Mouse (Mus musculus): ENCODE measurements around the gene Hivep2. TPM values are rescaled to one million over a fixed set of nuclear protein-coding genes. Genes with fewer than 3 reads are reported as not detected.

Hivep2 gene
- polyA plus RNA-seq, 1 experiment from 2014 or later = 1.0 TPM

DNA sequence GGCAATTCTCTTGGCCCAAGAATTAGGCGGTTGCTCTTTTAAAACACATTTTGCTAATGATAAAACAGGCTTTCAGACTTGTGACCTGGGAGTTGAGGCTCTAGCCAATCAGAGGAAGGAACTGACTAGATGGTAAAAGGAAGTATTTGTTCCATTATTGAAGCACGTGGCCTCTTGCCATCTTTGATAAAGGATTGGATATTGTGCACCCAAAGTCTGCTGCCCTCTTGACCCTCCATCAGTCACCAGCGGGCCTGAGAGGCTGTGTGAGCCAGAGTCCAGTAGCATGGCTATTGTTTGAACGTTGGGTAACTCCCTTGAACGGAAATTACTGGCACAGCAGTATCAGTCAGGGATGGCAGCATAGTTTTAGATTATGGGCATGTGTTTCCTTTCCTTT is 69.7 kb downstream of the Hivep2 start:
- Histone ChIP-seq H3K4me1 (no peaks in the 10 kb centered on the region), H3K9me3 (no peaks in the 10 kb centered on the region), H3K36me3 (replicated peaks) (no peaks in the 10 kb centered on the region), H3K4me3 (no peak overlapping the region), H3K27me3 (ENCODE audit: poor library complexity, severe bottlenecking) (no peaks in the 10 kb centered on the region), H3K27ac (no peak overlapping the region)
- no peak for DNase-seq (ENCODE audit: extremely low spot score, low spot score)
- 74% methylated on average over 5 of the region's 5 CpGs for WGBS

DNA sequence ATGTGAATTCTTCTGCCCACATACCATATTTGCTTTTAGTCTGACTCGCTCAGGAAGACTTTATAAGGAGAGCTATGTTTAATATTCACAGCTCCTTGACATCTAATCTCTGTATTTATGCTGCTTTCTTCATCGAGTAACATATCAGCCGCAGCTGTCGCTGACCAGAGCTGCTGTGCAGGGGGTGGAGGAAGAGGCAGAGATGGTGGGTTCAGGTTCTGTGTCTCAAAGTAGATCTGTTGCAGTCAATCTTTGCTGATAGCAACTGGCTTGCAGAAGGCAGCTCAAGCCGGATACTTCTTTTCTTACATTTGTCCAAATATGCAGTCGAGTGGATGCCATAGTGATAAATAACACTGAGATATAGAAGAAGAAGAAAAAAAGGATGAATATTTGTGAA is 70.6 kb downstream of the Hivep2 start:
- H3K27ac ChIP-seq = no peak overlapping the region
- 97% methylated on average over 6 of the region's 6 CpGs for WGBS
- no peak for DNase-seq (ENCODE audit: extremely low spot score, low spot score)
- H3K4me3 ChIP-seq = no peak overlapping the region
- H3K27me3 ChIP-seq (ENCODE audit: poor library complexity, severe bottlenecking) = no peaks in the 10 kb centered on the region
- H3K4me1 ChIP-seq = no peaks in the 10 kb centered on the region
- no peaks in the 10 kb centered on the region for H3K36me3 ChIP-seq (replicated peaks)
- no peaks in the 10 kb centered on the region for H3K9me3 ChIP-seq

DNA sequence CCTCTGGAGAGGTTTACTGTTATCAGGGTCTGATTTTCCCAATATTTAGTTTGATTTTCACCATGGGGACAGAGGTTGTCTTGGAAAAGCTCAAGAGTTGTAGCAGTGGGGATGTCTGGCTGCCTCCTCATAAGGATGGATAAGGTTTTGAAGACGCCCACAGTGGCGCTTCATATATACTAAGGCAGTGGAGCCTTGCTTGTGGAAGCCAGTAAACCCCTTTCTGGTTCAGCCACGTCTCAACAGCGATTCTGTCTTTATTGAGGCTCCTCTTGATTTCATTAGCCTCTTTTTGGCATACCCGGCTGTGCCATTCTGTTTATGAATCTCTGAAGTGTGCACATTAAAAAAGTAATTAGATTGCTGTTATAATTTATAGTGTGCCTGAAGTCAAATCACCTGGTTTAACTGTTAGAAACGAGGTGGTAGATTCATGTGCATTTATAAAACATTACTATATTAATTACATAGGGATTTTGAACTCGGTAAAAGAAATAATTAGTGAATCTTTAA is 72.2 kb downstream of the Hivep2 start:
- Histone ChIP-seq H3K27ac (no peak overlapping the region), H3K9me3 (no peaks in the 10 kb centered on the region), H3K36me3 (replicated peaks) (no peaks in the 10 kb centered on the region), H3K4me1 (no peaks in the 10 kb centered on the region), H3K4me3 (no peak overlapping the region), H3K27me3 (ENCODE audit: poor library complexity, severe bottlenecking) (no peaks in the 10 kb centered on the region)
- no peak for DNase-seq (ENCODE audit: extremely low spot score, low spot score)
- WGBS = 90% methylated on average over 7 of the region's 7 CpGs

DNA sequence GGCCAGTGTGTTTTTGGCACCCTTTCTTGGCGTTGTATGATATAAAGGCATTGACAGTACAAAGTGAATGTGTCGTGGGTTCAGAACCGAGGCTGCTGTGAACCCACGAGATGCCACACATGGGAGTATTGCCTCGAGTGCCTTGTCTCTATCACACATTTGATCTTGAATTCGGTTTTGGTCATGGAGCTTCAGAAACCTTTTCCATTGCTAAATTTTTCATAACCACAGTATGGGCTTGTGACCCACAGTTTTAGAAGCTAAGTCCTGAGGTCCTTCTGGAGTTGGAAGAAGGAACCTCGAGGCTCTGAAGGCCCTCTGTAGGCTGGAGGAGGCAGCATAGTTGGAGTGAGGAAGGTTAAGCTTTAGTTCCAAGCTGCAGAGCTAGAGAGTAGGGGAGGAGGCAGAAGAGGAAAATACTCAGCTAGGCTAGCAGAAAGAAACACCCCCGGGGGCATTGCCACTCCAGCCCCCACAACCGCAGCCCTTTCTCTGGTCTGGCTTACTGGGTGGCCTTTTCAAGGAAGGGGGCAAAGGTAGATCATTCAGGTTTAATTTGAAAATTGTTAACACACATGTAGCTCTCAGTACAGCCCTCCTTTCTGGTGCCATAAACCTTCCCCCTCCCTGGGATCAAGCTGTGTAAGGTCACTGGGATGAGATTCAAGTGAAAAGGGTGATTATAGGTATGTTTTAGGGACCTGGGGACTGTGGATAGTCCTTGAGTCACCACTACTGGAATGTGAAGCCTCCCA is 75.0 kb downstream of the Hivep2 start:
- Histone ChIP-seq H3K27me3 (ENCODE audit: poor library complexity, severe bottlenecking) (no peaks in the 10 kb centered on the region), H3K9me3 (no peaks in the 10 kb centered on the region), H3K27ac (no peak overlapping the region), H3K36me3 (replicated peaks) (no peaks in the 10 kb centered on the region), H3K4me1 (peaks cover 10% of the 10 kb centered on the region), H3K4me3 (no peak overlapping the region)
- whole genome bisulfite sequencing = 82% methylated on average over 9 of the region's 9 CpGs
- no peak for DNase-seq (ENCODE audit: extremely low spot score, low spot score)

DNA sequence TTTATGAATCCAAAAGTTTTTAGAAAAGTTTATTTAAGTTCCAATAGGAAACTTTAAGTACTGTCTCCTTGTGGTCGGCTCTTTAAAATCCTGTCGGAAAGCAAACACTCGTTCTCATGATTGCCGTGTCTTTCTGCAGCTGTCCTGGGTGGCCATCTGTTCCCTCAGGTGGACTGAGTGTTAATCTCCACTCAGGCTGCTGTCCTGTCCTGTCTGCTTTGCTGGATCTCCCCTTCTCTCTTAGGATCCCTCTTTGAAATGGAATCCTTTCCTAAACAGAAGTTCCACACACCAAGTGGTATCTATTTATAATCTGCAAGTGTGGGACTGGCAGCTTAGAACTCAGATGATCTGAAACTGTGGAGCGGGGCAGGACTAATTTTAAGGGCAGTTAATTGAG is 75.7 kb downstream of the Hivep2 start:
- Histone ChIP-seq H3K27me3 (ENCODE audit: poor library complexity, severe bottlenecking) (no peaks in the 10 kb centered on the region), H3K4me3 (no peak overlapping the region), H3K4me1 (peaks cover 15% of the 10 kb centered on the region), H3K27ac (no peak overlapping the region), H3K36me3 (replicated peaks) (no peaks in the 10 kb centered on the region), H3K9me3 (no peaks in the 10 kb centered on the region)
- WGBS = 88% methylated on average over 5 of the region's 5 CpGs
- DNase-seq (ENCODE audit: extremely low spot score, low spot score) = no peak

DNA sequence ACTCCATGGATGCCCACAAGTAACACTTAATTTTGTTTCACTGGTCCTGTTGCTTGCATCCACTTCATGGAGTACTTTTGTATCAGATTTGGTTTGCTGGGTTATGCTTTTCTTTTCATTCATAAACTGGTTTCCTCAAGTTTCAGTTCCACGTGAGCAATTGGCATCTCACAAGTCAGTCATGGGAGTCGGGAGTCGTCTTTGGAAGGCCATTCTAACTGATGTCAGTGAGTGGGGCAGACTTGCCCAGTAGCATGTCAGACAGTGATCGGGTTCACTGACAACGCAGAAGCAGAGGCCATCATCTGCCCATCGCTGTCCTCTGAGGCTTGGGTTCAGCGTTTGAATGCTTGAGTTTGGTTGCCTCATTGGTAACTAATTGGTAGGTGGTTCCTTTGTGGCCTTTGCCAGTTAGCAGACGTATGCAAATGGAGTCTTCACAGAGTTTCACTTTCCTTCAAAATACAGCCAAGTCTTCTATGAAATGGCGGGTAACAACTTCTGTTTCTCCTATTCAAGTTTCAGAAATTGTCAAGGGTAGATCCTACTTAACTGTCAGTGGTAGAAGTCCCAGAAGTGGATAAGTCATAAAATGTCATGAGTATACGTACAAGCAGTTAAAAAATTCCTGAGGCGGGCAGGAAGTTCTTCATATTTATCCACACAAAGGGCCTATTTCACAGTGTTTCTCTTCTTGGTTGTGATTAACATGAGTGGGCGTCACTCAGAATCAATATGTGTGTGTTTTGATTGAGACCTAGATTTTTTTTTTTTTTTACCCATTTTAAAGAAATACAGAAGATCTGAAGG is 76.9 kb downstream of the Hivep2 start:
- H3K4me1 ChIP-seq = peaks cover 21% of the 10 kb centered on the region
- no peak for DNase-seq (ENCODE audit: extremely low spot score, low spot score)
- 89% methylated on average over 12 of the region's 12 CpGs for WGBS

DNA sequence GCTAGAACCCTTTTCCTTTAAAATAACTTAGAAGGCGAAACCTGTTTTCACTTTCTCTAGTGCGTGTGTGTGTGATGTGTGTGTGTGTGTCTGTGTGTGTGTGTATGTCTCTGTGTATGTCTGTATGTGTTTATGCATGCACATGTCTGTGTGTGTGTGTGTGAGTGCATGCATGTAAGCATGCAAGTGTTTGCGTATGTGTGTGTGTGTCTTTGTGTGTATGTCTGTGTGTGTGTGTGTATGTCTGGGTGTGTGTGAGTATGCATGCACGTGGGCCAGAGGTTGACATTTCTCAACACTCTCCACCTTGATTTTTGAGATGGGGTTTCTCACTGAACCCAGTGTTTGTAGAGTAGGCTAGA is 77.5 kb downstream of the Hivep2 start:
- Histone ChIP-seq H3K27ac (no peak overlapping the region), H3K36me3 (replicated peaks) (no peaks in the 10 kb centered on the region), H3K9me3 (no peaks in the 10 kb centered on the region), H3K27me3 (ENCODE audit: poor library complexity, severe bottlenecking) (no peaks in the 10 kb centered on the region), H3K4me3 (no peak overlapping the region), H3K4me1 (peaks cover 26% of the 10 kb centered on the region)
- WGBS = 93% methylated on average over 4 of the region's 4 CpGs
- no peak for DNase-seq (ENCODE audit: extremely low spot score, low spot score)

More for the DNA sequence above, 76.9 kb downstream of the Hivep2 start:
- Histone ChIP-seq H3K27ac (no peak overlapping the region), H3K36me3 (replicated peaks) (no peaks in the 10 kb centered on the region), H3K27me3 (ENCODE audit: poor library complexity, severe bottlenecking) (no peaks in the 10 kb centered on the region), H3K4me3 (no peak overlapping the region), H3K9me3 (no peaks in the 10 kb centered on the region)

DNA sequence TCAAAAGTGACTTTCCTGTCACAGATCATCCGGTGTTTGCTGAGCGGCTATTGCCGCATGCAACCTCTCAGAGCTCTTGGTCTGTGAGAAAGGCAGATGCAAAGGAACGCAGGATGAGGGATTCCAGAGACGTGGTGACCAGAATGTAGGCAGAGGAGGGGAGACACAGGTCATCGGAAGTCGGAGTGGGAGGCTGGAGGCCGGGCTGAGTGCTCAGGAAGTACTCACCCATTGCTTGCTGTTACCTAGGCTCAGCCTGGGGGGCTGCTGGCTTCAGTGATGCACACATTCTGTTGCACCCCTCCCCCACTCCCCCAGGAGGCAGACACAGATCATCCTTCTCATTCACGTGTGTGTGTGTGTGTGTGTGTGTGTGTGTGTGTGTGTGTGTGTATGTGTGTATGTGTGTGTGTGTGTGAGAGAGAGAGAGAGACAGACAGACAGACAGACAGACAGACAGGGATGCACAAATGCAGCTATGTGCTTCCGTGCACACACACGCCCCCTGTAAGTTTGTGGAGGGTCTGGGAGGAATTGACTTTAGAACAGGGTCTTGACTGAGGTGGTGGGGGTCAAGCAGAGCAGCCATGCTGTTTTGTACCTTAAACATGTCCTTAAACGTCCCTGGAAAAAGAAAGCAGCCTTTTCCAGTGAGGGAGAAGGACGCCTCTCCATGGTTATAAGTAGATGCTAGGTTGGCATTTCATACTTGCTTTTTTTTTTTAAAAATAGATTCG is 78.3 kb downstream of the Hivep2 start:
- no peak for DNase-seq (ENCODE audit: extremely low spot score, low spot score)
- Histone ChIP-seq H3K9me3 (no peaks in the 10 kb centered on the region), H3K4me3 (no peak overlapping the region), H3K27ac (no peak overlapping the region), H3K4me1 (peaks cover 32% of the 10 kb centered on the region), H3K27me3 (ENCODE audit: poor library complexity, severe bottlenecking) (no peaks in the 10 kb centered on the region), H3K36me3 (replicated peaks) (no peaks in the 10 kb centered on the region)
- WGBS = 56% methylated on average over 14 of the region's 14 CpGs

DNA sequence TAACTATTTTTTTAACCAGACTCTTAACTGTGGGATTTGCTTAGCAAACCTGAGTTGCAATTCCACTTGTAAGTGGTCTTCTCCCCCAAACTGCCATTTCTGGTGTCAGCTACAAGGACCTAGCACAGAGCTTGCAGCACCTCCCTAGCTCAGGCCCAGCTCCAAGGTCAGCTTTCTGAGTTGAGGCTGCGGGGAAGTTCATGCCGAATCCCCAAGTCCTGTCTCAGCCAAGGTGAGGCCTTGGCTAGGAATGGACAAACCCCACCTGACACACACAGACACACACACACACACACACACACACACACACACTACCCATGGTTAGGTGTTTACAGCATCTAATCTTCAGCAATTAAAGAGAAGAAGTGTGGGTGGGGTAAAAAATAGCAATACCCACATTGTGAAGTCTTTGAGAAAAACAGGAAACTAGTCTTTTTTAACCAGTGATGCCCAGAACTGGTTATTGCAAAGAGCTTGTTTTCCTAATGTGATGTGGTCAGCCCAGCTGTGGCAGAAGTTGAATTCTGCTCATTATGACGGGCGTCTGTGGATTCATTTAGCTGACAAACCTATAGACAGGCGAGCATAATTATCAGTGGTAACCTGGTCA is 79.0 kb downstream of the Hivep2 start:
- Histone ChIP-seq H3K4me3 (no peak overlapping the region), H3K4me1 (peaks cover 32% of the 10 kb centered on the region), H3K9me3 (no peaks in the 10 kb centered on the region), H3K27me3 (ENCODE audit: poor library complexity, severe bottlenecking) (no peaks in the 10 kb centered on the region), H3K36me3 (replicated peaks) (no peaks in the 10 kb centered on the region), H3K27ac (no peak overlapping the region)
- DNase-seq (ENCODE audit: extremely low spot score, low spot score) = no peak
- WGBS = 85% methylated on average over 5 of the region's 5 CpGs

DNA sequence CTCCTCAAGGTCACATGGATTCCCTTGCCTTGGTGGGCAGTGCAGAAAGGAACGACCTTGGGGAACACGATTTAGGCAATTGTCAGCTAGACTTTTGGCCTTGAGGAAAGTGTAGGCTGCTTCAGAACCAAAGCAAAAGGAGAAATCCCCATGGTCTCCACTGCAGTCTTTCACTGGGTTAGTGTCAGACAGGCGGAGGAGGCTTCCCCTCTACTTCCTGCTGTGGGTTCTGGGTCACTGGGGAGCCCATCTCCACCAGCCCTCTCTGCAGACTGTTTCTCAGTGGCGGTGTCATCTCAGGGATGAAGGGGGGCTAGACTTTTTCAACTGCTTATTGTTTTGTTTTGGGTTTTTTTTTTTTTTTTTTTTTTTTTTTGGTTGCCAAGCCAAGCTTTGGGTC is 79.9 kb downstream of the Hivep2 start:
- H3K27ac ChIP-seq = no peak overlapping the region
- no peak overlapping the region for H3K4me3 ChIP-seq
- H3K4me1 ChIP-seq = peaks cover 32% of the 10 kb centered on the region
- 61% methylated on average over 4 of the region's 4 CpGs for WGBS
- H3K27me3 ChIP-seq (ENCODE audit: poor library complexity, severe bottlenecking) = no peaks in the 10 kb centered on the region
- no peaks in the 10 kb centered on the region for H3K9me3 ChIP-seq
- H3K36me3 ChIP-seq (replicated peaks) = no peaks in the 10 kb centered on the region
- no peak for DNase-seq (ENCODE audit: extremely low spot score, low spot score)

DNA sequence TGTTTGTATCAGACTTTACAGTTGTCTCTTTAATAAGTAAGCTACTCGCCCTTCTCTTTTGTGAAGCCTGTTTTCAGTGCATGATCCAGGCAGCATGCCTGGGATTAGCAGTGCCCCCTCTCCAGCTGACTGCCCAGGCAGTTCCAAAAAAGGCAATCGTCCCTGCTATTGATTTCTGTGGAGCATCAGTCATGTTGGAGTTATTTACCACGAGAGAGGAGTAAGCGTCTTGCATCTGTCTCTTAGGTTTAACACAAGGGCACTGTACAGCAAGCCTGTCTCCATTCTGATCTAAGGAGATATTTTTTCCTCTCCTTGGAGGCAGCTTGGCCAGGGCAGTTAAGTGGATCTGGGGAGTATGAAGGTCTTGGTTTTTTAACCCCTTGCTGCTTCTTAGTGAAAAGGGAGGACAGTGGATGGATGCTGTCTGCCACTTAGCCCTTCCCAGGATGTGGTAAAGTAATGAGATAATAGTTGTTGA is 80.3 kb downstream of the Hivep2 start:
- Histone ChIP-seq H3K9me3 (no peaks in the 10 kb centered on the region), H3K27me3 (ENCODE audit: poor library complexity, severe bottlenecking) (no peaks in the 10 kb centered on the region), H3K4me1 (peaks cover 32% of the 10 kb centered on the region), H3K27ac (no peak overlapping the region), H3K36me3 (replicated peaks) (no peaks in the 10 kb centered on the region), H3K4me3 (no peak overlapping the region)
- DNase-seq (ENCODE audit: extremely low spot score, low spot score) = no peak
- 37% methylated on average over 4 of the region's 4 CpGs for WGBS

DNA sequence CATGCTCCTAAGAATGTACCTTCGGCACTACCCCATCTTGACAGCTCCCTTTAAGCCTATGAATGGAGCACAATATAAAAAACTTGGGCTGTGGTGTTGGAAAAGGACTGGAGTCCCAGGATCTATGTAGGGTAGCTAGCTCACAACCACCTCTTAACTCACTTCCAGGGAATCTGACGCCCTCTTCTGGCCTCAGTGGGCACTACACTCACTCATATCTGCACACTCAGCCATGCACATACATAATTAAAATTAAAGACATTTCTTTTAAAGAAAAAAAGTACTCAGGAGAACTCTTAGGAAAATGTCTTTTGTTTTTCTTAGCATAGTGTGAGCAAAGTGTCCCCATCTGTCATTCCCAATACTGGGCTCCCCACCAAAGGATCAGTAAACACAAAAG is 81.1 kb downstream of the Hivep2 start:
- Histone ChIP-seq H3K4me3 (no peak overlapping the region), H3K9me3 (no peaks in the 10 kb centered on the region), H3K27me3 (ENCODE audit: poor library complexity, severe bottlenecking) (no peaks in the 10 kb centered on the region), H3K36me3 (replicated peaks) (no peaks in the 10 kb centered on the region), H3K27ac (no peak overlapping the region), H3K4me1 (peaks cover 32% of the 10 kb centered on the region)
- DNase-seq (ENCODE audit: extremely low spot score, low spot score) = no peak
- WGBS = 64% methylated on average over 2 of the region's 2 CpGs
